Mouse (Mus musculus) layer of hippocampus, postnatal 10 days (tissue): ENCODE data around the gene Atoh8. TPM values are rescaled to one million over a fixed set of nuclear protein-coding genes. Genes with fewer than 3 reads are reported as not detected.

Experiments
- DNase-seq, 2 experiments: peaks; one replicate each; pipeline ENCODE4 v3.0.0; 2021; ENCODE audit warnings: low spot score in 2 of 2
- total RNA-seq, 2 experiments: library from RNA; stranded (reverse); gene quantifications; 2 replicates each; pipeline ENCODE4 v1.2.3; 2021

Gene Atoh8
- total RNA-seq, 2 experiments from 2014 or later, result 2.6 to 3.0 TPM

- DNase-seq, result no peak
Observed at GRCm38 (mm10) chr6:72196660-72197059, 38.7 kb downstream of the Atoh8 start.

DNA sequence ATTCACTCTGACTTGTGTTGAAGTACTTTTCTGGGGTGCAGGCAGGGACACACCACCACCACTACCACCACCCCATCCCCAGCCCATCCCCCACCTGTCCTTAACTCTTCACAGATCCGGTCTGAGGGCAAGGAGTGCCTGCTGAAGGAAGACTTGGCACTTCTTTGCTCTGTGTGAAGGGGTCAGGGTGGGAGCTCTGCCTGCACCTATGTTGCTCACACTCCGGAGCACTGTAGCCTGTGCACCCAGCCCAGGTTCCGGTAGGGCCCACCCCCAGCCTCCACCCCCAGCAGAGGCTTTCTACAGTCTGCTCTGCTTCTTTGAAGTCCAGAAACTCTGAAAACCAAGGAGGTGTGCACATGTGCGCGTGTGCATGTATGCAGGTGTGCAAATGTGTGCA is 44.8 kb downstream of the Atoh8 start:
- DNase-seq, result no peak

GRCm38 (mm10) chr6:72190120-72190519 is 45.3 kb downstream of the Atoh8 start:
- no peak for DNase-seq

DNA sequence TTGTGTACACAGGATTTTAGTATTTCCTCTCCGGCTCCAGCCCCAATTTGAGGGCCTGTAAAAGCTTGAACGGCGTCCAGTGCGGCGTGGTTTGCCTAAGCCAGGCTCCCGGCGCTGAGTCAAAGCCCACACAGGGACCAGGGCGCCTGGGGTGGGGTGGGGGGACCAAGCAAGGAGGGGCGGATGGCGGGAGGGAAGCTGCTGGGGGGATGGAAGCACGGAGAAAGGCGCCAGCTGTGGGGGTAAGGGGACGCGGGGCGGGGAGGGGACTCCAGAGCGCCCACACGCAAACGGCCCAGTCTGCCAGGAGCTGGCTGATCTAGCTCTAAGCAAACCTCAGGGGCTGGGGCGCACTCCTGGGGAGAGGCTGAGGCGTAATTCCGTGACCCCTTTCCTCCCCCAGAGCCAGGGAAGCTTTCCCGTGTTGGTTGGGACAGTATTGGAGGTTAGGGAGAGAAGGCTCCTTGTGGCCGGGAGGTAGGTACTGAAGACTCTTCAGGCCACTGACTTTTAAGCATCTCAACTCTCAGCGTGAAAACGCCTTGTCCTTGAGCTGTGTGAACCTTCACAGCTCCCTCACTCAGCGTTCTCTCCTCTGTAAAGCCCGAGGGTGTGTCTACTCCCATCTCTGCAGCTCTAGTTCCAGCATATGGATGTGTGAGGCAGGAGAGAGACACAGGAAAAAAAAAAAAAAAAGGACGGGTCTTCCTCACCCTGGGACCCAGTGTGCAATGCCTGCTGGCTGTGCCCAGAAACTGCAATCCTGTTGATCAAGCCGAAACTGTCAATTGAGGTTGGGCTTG is 46.1 kb downstream of the Atoh8 start:
- DNase-seq, result peak; percentile 49 to 50

GRCm38 (mm10) chr6:72186809-72187208 is 48.6 kb downstream of the Atoh8 start:
- DNase-seq, result no peak

DNA sequence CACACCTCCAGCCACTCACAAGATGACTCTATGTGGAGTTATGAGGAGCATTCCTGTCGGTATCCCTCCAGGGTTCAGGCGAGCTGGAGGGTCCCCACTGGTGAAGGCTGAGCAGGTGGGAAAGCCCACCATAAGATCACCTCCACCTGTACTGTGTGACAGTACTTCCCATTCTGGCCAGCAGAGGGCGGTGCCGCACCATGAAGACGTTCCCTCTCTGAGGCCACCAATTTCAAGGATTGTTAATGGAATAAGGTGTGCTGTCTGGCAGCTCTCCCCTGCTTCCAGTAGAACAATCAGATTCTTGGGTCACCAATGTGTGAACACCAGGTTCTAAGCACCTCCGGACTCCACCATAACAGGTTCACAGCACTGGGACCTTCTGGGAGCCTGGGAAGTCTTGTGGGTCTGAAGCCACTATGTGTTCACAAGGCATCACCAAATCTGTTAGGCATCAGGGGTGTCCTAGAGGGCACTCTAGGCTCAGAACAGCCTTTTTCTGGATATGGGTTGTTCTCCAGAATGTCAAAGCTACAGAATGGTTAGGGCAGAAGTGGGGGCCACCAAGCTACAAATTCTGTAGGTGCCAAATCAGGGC is 49.4 kb downstream of the Atoh8 start:
- DNase-seq, result peak; percentile 86 to 89

GRCm38 (mm10) chr6:72184576-72184975 is 50.8 kb downstream of the Atoh8 start:
- no peak for DNase-seq

- DNase-seq, result no peak
Observed at GRCm38 (mm10) chr6:72179562-72180502, 55.5 kb downstream of the Atoh8 start.

DNA sequence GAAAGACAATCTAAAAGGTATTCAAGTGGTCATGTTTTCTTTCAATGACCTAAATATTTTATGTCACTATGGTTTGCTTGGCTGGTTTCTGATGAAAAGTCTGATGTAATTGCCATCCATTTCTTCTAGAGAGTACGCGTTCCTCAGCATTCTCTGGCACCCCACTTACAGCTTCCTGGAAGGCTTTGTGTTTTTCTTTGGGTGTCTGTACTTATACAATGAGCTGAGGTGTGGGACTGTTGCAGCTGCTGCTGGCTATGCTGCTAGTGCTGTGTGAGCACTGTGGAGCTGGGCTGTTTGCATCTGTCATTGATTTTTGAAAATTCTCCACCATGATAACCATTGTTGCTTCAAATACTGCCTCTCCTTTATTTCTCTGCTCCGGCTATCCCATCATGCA is 56.4 kb downstream of the Atoh8 start:
- DNase-seq, result no peak

DNA sequence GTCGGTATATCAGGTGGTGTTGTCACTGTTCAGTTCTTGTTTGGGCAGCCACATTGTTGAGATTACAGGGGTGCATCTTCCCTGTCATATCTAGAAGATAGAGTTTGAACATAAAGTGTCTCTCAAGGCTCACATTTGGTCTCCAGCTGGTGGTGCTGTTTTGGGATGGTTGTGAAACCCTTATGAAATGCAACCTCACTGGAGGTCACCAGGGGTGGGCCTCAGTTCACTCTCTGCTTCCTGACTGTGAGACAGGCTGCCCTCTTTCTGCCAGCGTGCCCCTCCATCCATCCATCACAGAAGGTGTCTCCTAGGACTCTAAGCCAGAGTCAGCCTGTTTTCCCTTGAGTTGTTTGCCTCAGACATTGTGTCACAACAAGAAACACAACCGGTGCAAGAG is 58.0 kb downstream of the Atoh8 start:
- DNase-seq, result no peak

- DNase-seq, result no peak
Observed at GRCm38 (mm10) chr6:72176004-72176403, 59.4 kb downstream of the Atoh8 start.

DNA sequence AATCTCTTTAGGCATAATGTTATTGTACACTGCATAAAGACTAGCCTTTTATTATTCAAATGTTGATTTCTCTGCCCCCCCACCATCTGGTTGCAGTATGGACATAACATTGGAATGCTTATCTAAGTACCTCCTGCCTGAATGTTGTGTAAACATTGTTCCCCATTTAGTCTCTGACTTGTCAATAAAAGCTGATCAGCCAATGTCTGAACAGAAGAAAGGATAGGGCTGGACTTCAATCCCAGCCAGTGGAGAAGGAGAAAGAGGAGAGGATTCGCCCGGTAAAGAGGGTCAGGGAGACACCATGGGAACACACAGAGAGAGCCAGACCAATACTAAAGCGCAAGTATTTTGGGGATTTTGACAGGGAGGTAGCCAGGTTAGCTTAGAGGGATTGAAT is 60.0 kb downstream of the Atoh8 start:
- no peak for DNase-seq

DNA sequence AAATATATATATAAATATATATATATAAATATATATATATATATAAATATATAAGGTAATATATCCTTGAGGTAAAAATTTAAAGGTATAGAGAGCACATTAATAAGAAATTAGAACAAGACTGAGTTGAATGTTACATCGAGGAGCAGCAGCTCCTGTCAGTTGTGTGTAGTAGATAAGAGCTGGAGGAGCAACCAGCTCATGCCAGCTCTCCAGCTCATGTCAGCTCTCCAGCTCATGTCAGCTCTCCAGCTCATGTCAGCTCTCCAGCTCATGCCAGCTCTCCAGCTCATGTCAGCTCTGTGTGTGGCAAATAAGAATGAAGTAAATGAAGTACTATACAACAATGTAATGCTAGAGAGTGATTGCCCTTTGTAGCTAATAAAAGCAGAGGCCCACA is 62.0 kb downstream of the Atoh8 start:
- DNase-seq, result no peak

DNA sequence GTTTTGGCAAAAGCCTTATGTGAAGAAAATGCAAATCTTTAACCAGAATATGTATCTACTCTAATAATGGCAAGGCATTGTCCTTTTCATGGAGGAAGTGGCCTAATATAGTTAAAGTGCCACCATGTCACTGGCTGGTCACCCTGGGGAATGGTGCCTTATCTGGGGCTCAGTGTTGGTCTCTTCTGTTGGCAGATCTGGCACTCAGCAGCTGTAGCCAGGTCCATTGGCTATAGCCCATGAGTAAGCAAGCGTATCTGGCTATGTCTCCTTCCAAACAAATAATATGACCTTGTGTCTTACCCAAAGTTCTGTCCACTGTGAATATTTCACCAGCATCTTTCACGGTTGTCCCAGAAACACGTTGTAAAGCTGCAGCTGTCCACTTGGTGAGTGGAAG is 64.0 kb downstream of the Atoh8 start:
- DNase-seq, result no peak

DNA sequence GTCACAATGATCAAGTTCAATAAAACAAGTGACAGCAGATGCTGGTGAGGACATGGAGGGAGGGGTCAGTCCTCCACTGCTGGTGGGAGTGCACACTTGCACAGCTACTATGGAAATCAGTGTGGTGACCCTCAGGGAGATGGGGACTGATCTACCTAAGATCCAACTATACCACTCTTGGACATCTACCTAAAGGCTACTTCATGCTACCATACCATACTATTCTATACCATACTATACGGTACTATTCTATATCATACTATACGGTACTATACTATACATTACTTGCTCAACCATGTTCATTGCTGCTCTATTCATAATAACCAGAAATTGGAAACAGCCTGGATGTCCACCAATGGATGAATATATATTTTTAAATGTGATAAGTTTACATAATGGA is 69.5 kb downstream of the Atoh8 start:
- DNase-seq, result no peak

DNA sequence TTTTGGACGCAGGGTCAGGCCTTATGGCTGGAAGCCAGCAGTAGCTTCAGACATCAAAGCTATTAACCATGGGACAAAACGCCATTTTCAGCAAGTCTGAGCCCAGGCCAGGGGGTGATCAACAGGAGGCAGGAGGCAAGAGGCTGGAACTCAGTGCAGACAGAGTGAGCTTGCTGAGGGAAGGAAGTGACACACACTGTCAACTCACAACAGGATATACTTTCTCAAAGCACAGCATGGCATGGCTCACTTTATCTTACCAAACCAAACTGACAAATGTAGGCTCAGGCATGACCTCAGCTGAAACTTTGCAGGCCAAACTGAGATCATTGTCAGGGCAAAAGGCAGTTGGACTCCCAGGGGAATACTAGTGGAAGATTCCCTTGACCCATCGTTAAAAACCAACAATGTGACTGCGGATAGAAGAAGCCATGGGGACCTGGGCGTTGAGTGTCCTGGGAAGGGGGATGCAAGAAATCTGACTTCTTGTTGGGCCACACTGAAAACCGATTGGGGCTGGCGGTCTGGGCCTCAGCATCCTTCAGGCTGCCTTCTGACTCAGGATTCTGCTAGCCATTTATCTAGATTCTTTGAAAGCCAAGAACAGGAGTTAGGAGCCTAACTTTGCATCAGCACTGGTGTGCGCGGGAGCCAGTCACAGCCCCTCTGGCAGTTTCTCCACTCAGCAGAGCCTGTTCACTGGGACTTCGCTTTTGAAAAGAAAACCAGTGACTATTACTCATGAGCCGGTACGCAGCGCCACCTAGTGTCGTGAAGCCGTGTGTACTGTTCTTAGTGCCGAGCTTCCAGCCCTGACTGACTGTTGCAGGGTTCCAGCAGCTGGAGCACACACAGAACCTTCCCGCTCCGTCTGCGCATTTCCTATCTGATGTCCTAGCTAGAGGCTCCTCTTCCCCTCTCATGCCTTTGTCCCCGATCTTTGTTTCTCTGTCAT is 70.8 kb downstream of the Atoh8 start:
- DNase-seq, result peak; percentile 93 to 94

DNA sequence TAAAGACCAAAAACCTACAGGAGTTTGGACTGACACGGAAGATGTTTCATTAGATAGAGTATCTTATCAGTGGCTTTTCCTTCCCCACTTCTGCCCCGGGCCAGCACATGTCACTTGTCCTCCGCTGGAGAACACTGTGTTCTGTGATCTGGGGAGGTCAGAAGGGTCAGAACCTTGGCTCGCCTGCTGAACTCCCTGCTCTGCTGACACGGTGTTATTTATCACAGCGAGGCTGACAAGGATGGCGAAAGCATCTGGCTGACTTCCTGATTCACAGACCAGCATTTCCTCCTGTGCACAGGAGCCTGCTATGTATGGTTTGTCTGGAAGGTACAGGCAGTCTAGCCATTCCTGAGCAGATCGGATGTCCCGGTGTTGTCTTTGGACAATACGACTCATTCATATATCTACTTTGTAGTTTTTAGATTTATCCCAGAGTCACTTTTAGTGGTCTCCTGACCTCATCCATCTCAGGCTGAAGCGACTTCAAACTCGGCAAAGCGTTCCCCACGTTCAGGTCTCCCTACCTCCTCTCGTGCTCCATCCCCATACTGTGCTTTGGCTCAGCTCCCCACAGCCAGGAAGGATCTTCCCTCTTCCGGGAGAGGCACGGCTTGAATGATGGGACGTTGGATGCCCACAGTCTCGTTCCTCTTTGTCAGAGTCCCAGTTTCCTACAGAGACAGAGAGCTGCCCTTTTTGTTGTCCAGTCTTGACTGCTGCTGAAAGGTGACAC is 73.1 kb downstream of the Atoh8 start:
- DNase-seq, result no peak

- DNase-seq, result no peak
Observed at GRCm38 (mm10) chr6:72161751-72162150, 73.6 kb downstream of the Atoh8 start.

DNA sequence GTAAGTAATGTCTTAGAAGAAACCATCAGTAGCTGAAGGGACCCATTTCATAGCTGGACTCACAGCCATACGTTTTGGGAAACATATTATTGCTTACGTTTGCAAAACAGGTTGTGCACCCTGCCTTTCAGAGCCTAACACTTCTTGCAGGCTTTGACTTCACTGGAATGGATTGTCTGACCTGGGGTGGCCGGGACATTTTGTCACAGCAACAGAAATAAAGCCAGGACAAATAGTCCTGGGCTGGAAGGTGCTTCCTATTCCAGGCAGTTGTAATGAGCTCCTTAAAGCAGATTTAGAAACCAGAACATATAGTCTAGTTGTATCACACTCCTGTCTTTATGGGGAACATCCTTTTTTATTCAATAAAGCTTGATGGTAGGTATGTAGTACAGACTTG is 74.4 kb downstream of the Atoh8 start:
- DNase-seq, result no peak

GRCm38 (mm10) chr6:72159861-72160395 is 75.4 kb downstream of the Atoh8 start:
- DNase-seq, result no peak
